Mouse (Mus musculus) MEL (cell line): Measurements from ENCODE around the gene Rnf19b.

Experiments used
- CTCF ChIP-seq, 3 experiments: IDR thresholded peaks in 2 of 3; conservative IDR thresholded peaks in 1 of 3; 2 replicates each; pipeline ENCODE4 v1.5.1; 2011 to 2012; ENCODE audit warnings: low read length in 3 of 3, low read depth in 2 of 3, mild to moderate bottlenecking in 2 of 3, improper control_type of control experiment in 1 of 3, inconsistent platforms in 1 of 3, mixed read lengths in 1 of 3, moderate library complexity in 1 of 3; ENCODE audit not compliant: control insufficient read depth in 1 of 3, insufficient read depth in 1 of 3, poor library complexity in 1 of 3, severe bottlenecking in 1 of 3
- GATA1 ChIP-seq: IDR thresholded peaks from 2 replicates; pipeline ENCODE4 v1.6.1; 2011; ENCODE audit warnings: low read depth, low read length, improper control_type of control experiment
- MAX ChIP-seq: IDR thresholded peaks from 2 replicates; pipeline ENCODE4 v1.6.1; 2011; ENCODE audit warnings: low read length, improper control_type of control experiment
- TBP ChIP-seq: IDR thresholded peaks from 2 replicates; pipeline ENCODE4 v1.8.0; 2011; ENCODE audit warnings: low read depth, low read length, improper control_type of control experiment

GRCm38 (mm10) chr4:129087850-129088249 lies 29.8 kb downstream of the Rnf19b start:
- TF ChIP-seq CTCF (IDR thresholded peaks at IDR 0.05 in 2 of 3, conservative IDR thresholded peaks at IDR 0.05 in 1 of 3; ENCODE audit: control insufficient read depth in 1 of 3, insufficient read depth in 1 of 3, low read depth in 2 of 3, low read length in 3 of 3, poor library complexity in 1 of 3, severe bottlenecking in 1 of 3): no peak
- no peak for TF ChIP-seq GATA1
- TF ChIP-seq MAX: no peak
- TF ChIP-seq TBP: no peak
